Mouse (Mus musculus) right cerebral cortex, adult 2 months (tissue): ENCODE data around the gene Wsb1.

Experiments used
- DNase-seq, 2 experiments: peaks; one replicate each; pipeline ENCODE4 v3.0.0; 2021 to 2022; ENCODE audit warnings: low spot score in 2 of 2

The Wsb1 gene

DNA sequence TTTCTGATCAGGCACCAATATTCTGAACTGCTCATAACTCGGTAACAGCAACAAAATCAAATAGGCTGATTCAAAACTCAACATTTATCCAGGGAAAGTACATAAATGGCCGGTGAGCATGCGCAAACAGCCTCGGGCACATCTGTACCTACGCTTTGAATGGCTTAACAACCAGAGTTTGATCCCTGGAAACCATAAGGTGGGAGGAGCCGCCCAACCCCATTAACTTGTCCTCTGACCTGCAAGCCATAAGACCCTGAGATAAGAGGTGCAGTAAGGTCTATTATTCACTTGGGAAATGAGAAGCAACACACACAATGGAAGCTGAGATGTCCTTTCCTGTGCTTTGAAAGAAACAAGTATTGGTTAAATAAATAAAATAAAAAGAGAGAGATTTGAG lies 37.3 kb downstream of the Wsb1 start:
- DNase-seq, result no peak

DNA sequence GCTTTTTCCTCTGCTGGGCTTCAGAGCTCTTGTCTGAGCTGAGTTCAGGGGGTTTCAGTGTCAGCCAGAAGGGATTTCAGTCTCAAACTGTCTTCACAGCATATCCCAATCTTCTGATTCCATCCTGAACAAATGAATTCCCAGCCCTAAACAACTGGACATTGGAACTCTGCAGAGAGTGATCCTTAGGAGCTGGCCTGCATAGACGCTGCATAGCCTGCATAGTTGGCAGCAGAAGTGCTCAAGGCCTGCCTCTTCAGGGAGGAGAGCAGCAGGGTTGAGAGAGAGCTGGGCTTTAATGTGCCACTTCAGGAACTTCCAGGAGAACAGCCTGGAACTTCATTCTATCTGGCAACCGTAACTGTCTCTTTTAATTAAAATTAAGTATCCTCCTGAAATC lies 38.9 kb downstream of the Wsb1 start:
- no peak for DNase-seq

DNA sequence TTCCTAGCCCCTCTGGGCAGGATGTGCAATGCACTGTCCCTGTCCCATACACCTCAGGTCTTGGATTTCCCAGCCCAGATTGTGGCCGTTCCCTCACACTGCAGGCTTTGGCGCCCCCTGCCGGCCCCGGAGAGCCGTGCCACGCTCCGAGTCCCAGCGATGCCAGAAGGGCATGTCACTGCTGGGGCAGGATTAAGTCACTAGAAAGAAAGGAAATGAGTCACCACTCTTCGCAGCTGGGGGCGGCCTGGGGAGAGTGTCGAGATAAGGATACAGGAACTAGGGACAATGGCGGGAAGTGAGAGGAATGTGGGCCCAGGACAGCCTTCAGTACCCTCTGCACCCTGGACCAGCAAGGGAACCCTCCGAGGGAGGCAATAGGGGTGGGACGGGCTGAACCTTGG lies 40.5 kb downstream of the Wsb1 start:
- DNase-seq, result peak; percentile 88 to 92

DNA sequence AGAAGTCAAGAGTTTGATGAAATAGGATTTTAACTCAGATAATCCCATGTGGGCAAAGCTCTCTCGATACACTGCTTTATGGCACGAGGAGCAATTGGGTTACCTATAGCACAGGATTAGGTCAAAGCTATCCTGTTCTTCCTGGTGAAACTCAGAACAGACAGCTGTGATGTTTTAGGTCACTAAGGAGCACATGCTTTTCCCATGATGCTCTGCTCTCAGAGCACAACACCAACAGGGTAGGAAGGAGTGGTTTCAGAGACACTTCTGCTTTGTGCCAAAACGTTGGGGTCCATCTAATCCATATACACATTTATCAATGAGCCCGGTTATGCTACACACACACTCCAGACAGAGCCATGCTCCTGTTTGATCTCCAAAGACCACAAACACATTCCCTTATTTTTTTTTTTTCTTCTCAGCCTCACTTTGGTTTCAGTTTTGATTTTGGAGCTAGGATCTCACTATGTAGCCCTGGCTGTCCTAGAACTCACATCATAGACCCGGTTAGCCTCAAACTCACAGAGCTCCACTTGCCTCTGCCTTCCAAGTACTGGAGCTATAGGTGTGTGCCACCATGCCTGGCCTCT lies 44.5 kb downstream of the Wsb1 start:
- no peak for DNase-seq

DNA sequence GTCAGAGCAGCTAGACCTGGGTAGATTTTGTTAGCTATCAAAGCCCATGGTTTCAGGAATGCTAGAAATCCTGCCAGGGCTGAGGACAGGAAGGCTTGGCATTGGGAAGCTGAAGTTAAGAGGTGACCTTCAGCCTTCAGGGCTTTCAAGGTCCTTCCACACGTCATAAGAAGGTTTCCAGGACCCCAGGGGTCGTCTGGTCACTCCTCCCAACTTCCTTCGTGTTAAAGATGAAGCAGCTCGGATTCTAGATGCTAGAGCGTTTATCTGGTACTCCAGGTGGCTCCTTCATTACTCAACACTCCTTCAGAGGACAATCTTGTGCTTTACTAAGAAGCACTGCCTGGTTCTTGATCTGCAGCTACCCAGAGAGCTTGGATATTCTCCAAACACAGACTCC lies 45.4 kb downstream of the Wsb1 start:
- DNase-seq, result no peak

DNA sequence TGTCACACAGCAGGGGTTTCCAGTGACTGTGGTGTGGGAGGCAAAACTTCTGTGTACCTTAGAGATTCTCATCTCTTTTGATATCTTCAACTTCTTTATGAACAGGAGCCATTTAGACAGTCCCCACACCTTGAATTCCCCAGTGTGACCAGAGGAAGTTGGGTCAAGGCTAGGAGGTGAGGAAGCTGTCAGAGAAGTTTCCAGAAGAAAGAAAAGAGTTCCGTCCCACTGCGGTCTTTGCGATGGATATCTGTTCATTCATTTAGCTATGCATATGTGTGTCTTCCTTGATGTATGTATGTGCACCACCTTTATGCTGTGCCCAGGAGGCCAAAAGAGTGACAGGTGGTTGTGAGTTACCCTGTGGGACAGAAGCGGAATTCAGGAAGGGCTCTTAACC lies 46.0 kb downstream of the Wsb1 start:
- no peak for DNase-seq

DNA sequence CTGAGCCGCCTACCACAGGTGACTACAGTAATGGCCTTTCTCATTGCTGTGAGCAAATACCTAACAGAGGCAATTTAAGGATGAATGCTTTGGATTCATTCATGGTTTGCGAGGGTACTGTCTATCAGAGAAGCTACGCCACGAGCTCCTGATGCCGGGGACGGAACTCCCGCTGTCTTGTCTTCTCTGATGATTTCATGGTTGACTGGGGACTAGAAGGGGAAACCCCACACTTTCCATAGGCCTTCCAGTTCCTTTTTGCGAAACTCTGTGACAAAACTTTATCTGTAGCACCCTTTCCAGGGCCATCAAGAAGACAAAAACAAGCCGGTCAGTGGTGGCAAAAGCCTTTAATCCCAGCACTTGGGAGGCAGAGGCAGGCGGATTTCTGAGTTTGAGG lies 46.8 kb downstream of the Wsb1 start:
- no peak for DNase-seq

DNA sequence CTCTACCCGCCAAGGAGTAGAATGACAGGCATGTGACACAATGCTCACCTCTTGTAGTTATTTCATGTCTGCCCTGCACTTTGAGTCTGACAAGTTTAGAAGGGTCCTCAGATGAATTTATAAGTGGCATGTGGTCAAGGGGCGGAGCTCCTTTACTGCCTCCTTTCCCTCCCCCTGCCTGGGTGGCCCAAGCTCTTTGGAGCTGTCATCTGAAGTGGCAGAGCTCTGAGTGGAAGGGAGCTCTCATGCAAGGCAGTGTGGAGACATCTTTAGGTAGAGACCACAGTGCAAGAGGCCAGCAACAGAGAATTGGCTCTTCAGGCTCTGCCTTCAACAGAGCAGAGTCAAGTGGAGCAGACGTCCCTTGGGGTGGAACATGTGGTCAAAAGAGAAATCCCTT lies 50.0 kb downstream of the Wsb1 start:
- no peak for DNase-seq

DNA sequence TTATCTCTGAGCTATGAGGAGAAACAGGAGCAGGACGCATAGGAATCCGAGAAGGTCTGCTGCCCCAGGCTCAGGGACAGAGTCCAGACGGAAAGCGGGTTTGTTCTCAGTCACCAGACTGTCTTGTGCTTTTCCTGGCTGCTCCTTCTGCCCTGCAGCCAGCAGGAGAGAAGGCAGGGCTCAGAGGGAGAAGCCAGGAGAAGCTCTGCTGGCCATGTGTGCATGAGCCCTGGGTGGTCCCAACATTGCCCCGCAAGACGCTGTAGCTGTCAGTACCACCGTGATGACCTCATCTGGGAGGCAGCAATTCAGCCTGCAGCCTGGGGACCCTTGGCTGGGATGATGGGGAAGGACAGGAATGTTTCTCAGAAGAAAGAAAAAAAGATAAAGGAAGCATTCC lies 54.0 kb downstream of the Wsb1 start:
- DNase-seq, result no peak

DNA sequence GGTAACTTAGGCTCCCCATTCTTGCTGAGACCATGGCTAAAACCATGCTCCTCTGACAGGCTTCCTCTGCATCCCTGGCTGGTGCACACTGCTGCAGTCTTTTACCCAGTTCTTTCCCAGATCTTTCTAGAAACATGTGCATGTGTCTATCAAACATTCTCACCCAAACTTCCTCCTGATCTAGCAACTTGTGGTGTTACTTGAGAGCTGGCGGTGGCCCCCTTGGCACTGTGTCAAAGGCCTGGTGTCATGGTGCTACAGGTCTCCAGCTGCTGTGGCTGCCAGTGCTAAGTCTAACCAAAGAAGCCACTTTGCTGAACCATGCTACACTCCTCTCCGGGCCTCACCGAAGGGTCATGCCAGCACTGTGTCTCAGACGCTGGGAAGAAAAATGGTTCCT lies 55.9 kb downstream of the Wsb1 start:
- DNase-seq, result no peak

DNA sequence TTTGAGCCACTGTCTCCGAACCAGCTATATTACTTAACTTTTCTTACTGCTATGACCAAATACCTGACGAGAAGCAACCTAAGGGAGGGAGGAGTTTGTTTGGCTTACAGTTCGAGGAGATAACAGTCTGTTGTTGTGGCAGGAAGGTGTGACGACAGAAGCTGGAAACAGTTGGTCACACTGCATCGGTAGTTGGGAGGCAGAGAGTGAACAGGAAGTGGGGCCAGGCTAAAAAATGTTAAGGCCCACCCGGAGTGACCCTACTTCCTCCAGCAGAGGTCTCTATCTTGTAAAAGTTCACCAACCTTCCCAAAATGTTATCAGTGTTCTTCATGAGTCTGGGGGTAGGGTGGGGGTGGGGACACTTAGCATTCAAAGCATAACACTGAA lies 56.6 kb downstream of the Wsb1 start:
- no peak for DNase-seq

DNA sequence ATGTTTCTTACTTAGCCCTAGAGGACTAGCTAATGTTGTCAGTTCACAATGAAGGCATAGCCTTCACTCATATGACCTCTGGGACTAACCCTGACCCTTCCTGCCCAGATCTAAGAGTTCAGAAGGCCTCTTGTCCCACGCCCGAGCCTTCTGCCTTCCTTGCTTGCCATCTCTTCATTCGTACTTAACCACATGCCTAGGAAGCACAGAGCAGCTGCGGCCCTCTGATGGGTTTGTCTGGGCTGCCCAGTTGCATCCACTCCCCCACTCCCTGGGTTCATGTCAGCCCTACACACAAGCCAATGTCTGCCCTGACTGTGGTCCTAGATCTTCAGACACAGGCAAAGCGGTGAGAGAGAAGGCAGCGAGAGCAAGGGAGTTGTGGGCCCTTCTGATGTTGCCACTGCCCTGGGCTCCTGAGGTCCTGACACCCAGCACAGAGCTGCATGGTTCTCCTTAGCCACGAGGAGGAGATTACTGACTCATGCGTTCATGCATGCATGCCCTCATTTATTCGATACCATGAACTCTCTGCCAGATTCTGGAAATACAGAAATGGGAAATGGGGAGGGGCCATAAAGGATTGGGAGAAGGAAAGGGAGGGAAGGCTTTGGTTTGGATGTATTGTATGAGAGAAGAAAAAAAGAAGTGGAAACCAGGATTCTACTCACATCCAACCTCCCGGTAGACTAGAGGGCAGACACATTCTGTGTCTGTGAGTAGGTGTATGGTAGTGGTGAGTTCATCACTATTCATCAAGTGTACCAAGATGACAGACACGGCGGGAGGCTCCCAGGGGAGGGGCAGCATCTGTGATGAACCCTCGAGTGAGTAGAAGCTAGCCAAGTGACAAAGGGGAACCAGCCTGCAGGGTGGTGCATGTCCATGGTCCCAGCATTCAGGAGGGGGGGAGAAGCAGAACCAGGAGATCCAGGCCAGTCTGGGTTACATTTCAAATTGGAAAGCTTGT lies 57.3 kb downstream of the Wsb1 start:
- no peak for DNase-seq

DNA sequence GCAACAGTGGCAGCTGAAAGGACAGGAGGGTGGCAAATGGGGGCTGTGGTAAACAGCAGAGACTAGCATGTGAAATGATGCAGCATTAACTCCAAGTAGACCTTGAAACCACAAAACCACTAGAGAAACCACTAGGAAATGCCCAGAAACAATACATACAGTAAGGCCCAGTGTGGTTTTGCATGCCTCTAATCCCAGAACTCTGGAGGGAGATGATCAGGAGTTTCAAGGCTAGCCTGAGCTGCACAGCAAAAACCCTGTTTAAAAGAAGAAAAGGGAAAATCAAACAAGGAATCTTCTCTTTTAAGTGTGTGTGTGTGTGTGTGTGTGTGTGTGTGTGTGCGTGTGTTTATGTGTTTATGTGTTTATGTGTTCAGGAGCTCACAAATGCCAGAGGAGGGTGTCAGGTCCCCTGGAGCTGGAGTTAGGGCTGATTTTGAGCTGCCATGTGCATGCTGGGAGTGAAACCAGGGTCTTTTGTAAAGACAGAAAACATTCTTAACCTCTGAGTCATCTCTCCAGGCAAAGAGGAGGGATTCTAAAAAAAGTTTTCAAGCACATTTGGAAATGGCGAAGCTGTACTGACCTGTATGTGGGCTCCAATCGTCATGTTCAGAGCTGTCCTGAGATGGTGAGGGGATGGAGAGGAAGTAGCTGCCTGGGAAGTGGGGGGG lies 58.1 kb downstream of the Wsb1 start:
- DNase-seq, result no peak

DNA sequence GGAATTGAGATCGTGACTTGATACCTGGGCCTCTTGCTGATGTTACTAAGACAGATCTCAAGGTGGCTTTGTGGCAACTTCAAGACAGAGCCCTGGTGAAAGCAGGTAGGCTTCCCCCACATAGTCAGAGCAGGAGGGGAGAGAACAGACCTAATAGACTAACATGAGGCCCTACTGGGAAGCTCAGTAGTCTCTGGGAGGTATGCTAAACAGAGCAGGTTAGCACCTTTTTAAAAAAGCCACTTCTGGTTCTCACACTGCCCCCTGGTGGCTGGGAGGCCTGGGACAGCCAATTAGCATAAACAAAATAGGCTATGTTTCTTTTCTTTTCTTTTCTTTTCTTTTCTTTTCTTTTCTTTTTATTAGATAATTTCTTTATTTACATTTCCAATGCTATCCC lies 62.3 kb downstream of the Wsb1 start:
- DNase-seq, result no peak

DNA sequence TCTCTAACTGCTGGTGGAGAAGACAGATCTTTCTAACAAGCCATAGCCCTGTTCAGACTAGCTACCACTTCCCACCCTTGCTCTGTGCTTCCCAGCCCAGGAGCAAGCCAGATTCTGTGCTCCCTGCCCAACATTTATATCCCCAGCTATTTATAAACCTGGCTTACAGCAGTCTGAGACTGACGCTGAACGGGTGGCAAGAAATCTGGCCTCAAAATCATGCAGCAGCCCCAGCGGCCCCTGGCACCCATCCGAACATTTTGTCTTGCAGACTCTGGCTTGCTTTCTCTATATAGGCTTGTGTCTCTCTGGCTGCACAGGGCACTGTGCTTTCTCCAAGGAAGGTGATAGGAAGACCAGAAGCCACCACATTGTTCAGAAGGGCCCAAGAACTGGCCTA lies 63.3 kb downstream of the Wsb1 start:
- DNase-seq, result peak; percentile 24 to 31

DNA sequence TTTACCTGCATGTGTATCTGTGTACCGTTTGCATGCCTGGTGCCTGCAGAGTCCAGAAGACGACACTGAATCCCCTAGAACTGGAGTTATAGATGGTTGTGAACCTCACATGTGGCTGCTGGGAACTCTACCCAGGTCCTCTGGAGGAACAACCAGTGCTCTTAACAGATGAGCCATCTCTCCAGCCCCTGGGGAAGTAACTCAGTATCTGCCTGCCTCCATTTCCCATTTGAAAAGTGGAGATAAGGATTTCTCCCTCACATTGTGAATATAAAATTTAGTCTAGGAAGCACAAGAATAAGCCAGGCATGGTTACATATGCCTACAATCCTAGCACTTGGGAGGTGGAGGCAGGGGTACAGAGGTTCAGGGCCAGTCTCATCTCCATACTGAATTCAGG lies 64.2 kb downstream of the Wsb1 start:
- no peak for DNase-seq
